Mouse (Mus musculus): Measurements from ENCODE around the gene Ppp1r12c. TPM values are rescaled to one million over a fixed set of nuclear protein-coding genes. Genes with fewer than 3 reads are reported as not detected.

Ppp1r12c gene
- total and polyA plus RNA-seq, 3 experiments = 55.8 to 103 (median 71.0) TPM

DNA sequence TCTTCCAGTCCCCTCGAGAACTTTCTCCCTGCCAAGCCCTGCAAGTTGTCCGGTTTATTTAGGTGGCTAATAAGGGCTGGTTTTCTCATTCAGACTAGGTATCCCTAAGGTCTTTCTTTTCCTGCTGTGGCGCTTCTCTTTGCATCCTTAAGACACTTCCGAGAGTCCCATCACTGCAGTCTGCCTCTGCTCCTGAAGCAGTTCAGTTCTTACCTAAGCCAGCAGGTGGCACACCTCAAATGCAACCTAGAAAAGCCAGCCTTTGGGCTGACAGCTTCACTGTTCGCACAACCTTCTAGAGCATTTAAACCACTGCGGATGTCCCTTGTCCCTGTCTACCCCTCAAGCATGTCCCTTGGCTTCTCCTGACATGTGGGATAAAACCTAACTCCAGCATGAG is 21.8 kb downstream of the Ppp1r12c start:
- Histone ChIP-seq H3K36me3 (replicated peaks in 1 of 2; ENCODE audit: control insufficient read depth in 1 of 2, insufficient read depth in 1 of 2, low read length in 1 of 2) (peaks cover 59 to 91% of the 10 kb centered on the region in 2 experiments), H3K9ac (ENCODE audit: insufficient read depth, low read depth) (no peak overlapping the region), H3K27me3 (replicated peaks) (no peaks in the 10 kb centered on the region), H3K79me2 (replicated peaks; ENCODE audit: control insufficient read depth, extremely low read depth, insufficient read depth, poor library complexity, severe bottlenecking) (no peaks in the 10 kb centered on the region), H3K9me3 (replicated peaks; ENCODE audit: low read length) (no peaks in the 10 kb centered on the region), H3K27ac (ENCODE audit: insufficient read depth, low read depth) (no peak overlapping the region), H3K4me3 (replicated peaks in 1 of 3; ENCODE audit: low read depth in 2 of 3, low read length in 2 of 3, poor library complexity in 1 of 3) (no peak overlapping the region), H3K4me1 (ENCODE audit: control insufficient read depth in 1 of 2, insufficient read depth in 2 of 2) (no peaks in the 10 kb centered on the region), H3K4me2 (ENCODE audit: insufficient read depth, low read depth, poor library complexity, severe bottlenecking) (no peak overlapping the region)
- TF ChIP-seq UBTF (IDR thresholded peaks at IDR 0.05; ENCODE audit: low read depth, low read length) (no peak), SMC3 (IDR thresholded peaks at IDR 0.05; ENCODE audit: low read depth, low read length) (peak; percentile 68), CTCF (conservative IDR thresholded peaks at IDR 0.05 in 1 of 2, IDR thresholded peaks at IDR 0.05 in 1 of 2; ENCODE audit: low read depth in 2 of 2, low read length in 2 of 2) (peak; percentile 43 to 66), TCF12 (IDR thresholded peaks at IDR 0.05; ENCODE audit: low read depth, low read length) (no peak), MEF2A (IDR thresholded peaks at IDR 0.05; ENCODE audit: borderline replicate concordance, low read depth, low read length) (no peak), JUN (IDR thresholded peaks at IDR 0.05; ENCODE audit: insufficient read depth, low read depth, low read length) (no peak), RAD21 (IDR thresholded peaks at IDR 0.05; ENCODE audit: low read depth, low read length) (peak; percentile 22)
- in situ Hi-C loops (cut with MboI; ENCODE audit: low pct_ligation_motif_present, low pct_unique_long_range_greater_than_20kb, low sequenced_read_pairs) = loop anchor here (5.0 kb wide), 1 partner anchor 48 kb away; no protein-coding TSS in a partner anchor
- dilution Hi-C loops (cut with MboI; ENCODE audit: extremely low pct_ligation_motif_present, extremely low pct_unique_long_range_greater_than_20kb, low sequenced_read_pairs) = no loop called here
- peak; percentile 45 for DNase-seq (ENCODE audit: extremely low read depth)

DNA sequence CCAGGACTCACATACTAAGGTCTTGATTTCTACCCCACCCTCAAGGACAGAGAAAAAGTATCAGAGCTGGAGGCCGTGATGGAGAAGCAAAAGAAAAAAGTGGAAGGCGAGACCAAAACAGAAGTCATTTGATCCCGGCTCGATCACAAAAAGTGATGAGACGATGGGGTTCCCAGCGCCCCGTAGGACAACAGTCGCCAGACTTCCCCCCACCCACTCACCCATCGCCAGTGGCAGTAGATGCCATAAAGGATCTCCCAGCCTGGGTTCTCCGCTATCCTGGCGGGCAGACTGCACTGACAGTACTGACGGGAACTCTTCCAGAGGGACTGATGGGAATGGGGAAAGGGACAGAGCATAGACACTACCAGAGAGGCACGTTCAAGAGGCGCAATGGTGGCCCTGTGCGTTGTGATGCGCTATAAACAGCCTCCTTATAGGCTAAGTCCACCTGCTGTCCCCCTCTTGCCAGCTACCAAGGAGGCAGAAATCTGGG is 22.6 kb downstream of the Ppp1r12c start:
- no peaks in the 10 kb centered on the region for H3K27me3 ChIP-seq (replicated peaks)
- no peak for DNase-seq (ENCODE audit: extremely low read depth)
- no peaks in the 10 kb centered on the region for H3K9me3 ChIP-seq (replicated peaks; ENCODE audit: low read length)
- no peak overlapping the region for H3K4me3 ChIP-seq (replicated peaks in 1 of 3; ENCODE audit: low read depth in 2 of 3, low read length in 2 of 3, poor library complexity in 1 of 3)
- dilution Hi-C loops (cut with MboI; ENCODE audit: extremely low pct_ligation_motif_present, extremely low pct_unique_long_range_greater_than_20kb, low sequenced_read_pairs) (no loop called here), in situ Hi-C loops (cut with MboI; ENCODE audit: low pct_ligation_motif_present, low pct_unique_long_range_greater_than_20kb, low sequenced_read_pairs) (loop anchor here (5.0 kb wide), 1 partner anchor 48 kb away; no protein-coding TSS in a partner anchor)
- H3K79me2 ChIP-seq (replicated peaks; ENCODE audit: control insufficient read depth, extremely low read depth, insufficient read depth, poor library complexity, severe bottlenecking) = no peaks in the 10 kb centered on the region
- H3K4me1 ChIP-seq (ENCODE audit: control insufficient read depth in 1 of 2, insufficient read depth in 2 of 2) = no peaks in the 10 kb centered on the region
- no peak for TF ChIP-seq POLR2AphosphoS2 (IDR thresholded peaks at IDR 0.05; ENCODE audit: low read depth, low read length)
- TF ChIP-seq E2F4 (IDR thresholded peaks at IDR 0.05; ENCODE audit: insufficient replicate concordance, low read depth, low read length) = no peak
- no peak for TF ChIP-seq GABPA (IDR thresholded peaks at IDR 0.05; ENCODE audit: insufficient replicate concordance, low read depth, low read length)
- no peak for TF ChIP-seq NRF1 (IDR thresholded peaks at IDR 0.05; ENCODE audit: low read depth, low read length)
- TF ChIP-seq CHD1 (IDR thresholded peaks at IDR 0.05; ENCODE audit: low read depth, low read length) = no peak
- no peak for TF ChIP-seq ZNF384 (IDR thresholded peaks at IDR 0.05; ENCODE audit: low read depth, low read length)
- TF ChIP-seq EP300 (IDR thresholded peaks at IDR 0.05; ENCODE audit: low read length) = no peak
- no peak for TF ChIP-seq MXI1 (IDR thresholded peaks at IDR 0.05; ENCODE audit: low read depth, low read length)
- TF ChIP-seq CHD2 (IDR thresholded peaks at IDR 0.05; ENCODE audit: low read length) = no peak
- TF ChIP-seq HCFC1 (IDR thresholded peaks at IDR 0.05; ENCODE audit: low read depth, low read length) = no peak
- TF ChIP-seq ELF1 (IDR thresholded peaks at IDR 0.05; ENCODE audit: low read depth, low read length) = no peak
- no peak for TF ChIP-seq ZKSCAN1 (IDR thresholded peaks at IDR 0.05; ENCODE audit: borderline replicate concordance, low read depth, low read length)
- no peak for TF ChIP-seq TCF12 (IDR thresholded peaks at IDR 0.05; ENCODE audit: low read depth, low read length)
- no peak for TF ChIP-seq SMC3 (IDR thresholded peaks at IDR 0.05; ENCODE audit: low read depth, low read length)
- H3K9ac ChIP-seq (ENCODE audit: insufficient read depth, low read depth) = no peak overlapping the region
- H3K4me2 ChIP-seq (ENCODE audit: insufficient read depth, low read depth, poor library complexity, severe bottlenecking) = no peak overlapping the region
- H3K27ac ChIP-seq (ENCODE audit: insufficient read depth, low read depth) = no peak overlapping the region
- peaks cover 52 to 85% of the 10 kb centered on the region in 2 experiments for H3K36me3 ChIP-seq (replicated peaks in 1 of 2; ENCODE audit: control insufficient read depth in 1 of 2, insufficient read depth in 1 of 2, low read length in 1 of 2)
